Mouse (Mus musculus) lung, adult 2 months (tissue): ENCODE measurements at regions not wholly inside any gene's neighbourhood (a gene's known extent, or its start where the extent isn't known, plus 50 kb on each side); places are given as distances from the start of the nearest gene placed in this dataset.

Experiments used
- DNase-seq: peaks from one replicate; pipeline ENCODE4 v3.0.0; 2022
- H3K4me1 ChIP-seq: fragments of 200-500 bp; 2 replicates; pipeline ENCODE4 v1.6.1; 2011; ENCODE audit warnings: low read length; ENCODE audit not compliant: control insufficient read depth, insufficient read depth
- H3K4me3 ChIP-seq: fragments of 200-500 bp; replicated peaks from 2 replicates; pipeline ENCODE3; 2011; ENCODE audit warnings: low read depth, mild to moderate bottlenecking, control low read depth, low read length; ENCODE audit errors: extremely low read depth
- CTCF ChIP-seq: fragments of 200-500 bp; IDR thresholded peaks from 2 replicates; pipeline ENCODE4 v1.5.1; 2011; ENCODE audit warnings: mild to moderate bottlenecking, low read length, control low read depth; ENCODE audit not compliant: insufficient read depth
- POLR2A ChIP-seq: fragments of 200-500 bp; IDR thresholded peaks from 2 replicates; pipeline ENCODE4 v1.6.1; 2011; ENCODE audit warnings: low read depth, mild to moderate bottlenecking, control low read depth, low read length, borderline replicate concordance; ENCODE audit errors: extremely low read depth
- WGBS: fragments of 180-500 bp; shearing (Covaris S2); methylation state at CpG from one replicate; pipeline ENCODE4 v1.1.7; 2018; 5-methylcytosine and 5-hydroxymethylcytosine counted together

GRCm38 (mm10) chr7:83329809-83330412, 254.8 kb upstream of the Tmc3 start:
- WGBS, result 81% methylated on average over 5 of the region's 5 CpGs
- no peak overlapping the region for H3K4me3 ChIP-seq
- no peak for DNase-seq
- no peaks in the 10 kb centered on the region for H3K4me1 ChIP-seq
- TF ChIP-seq POLR2A (no peak), CTCF (no peak)

- Histone ChIP-seq H3K4me1 (no peaks in the 10 kb centered on the region), H3K4me3 (no peak overlapping the region)
- WGBS, result 46% methylated on average over 5 of the region's 5 CpGs
- no peak for DNase-seq
- no peak for TF ChIP-seq POLR2A
- TF ChIP-seq CTCF, result no peak
Observed at GRCm38 (mm10) chr7:83347103-83347754, 237.5 kb upstream of the Tmc3 start.

GRCm38 (mm10) chr7:83369191-83369590, 215.5 kb upstream of the Tmc3 start:
- no peak overlapping the region for H3K4me3 ChIP-seq
- H3K4me1 ChIP-seq, result no peaks in the 10 kb centered on the region
- TF ChIP-seq CTCF (no peak), POLR2A (no peak)
- 87% methylated on average over 3 of the region's 3 CpGs for WGBS
- no peak for DNase-seq

- no peak overlapping the region for H3K4me3 ChIP-seq
- H3K4me1 ChIP-seq, result no peaks in the 10 kb centered on the region
- 90% methylated on average over 6 of the region's 6 CpGs for WGBS
- TF ChIP-seq POLR2A, result no peak
- TF ChIP-seq CTCF, result no peak
- no peak for DNase-seq
Observed at GRCm38 (mm10) chr7:83369605-83370004, 215.1 kb upstream of the Tmc3 start.

- Histone ChIP-seq H3K4me1 (no peaks in the 10 kb centered on the region), H3K4me3 (no peak overlapping the region)
- TF ChIP-seq CTCF, result no peak
- no peak for TF ChIP-seq POLR2A
- 87% methylated on average over 1 of the region's 1 CpGs for WGBS
- DNase-seq, result no peak
Observed at GRCm38 (mm10) chr7:83376826-83377225, 207.9 kb upstream of the Tmc3 start.

- WGBS, result 68% methylated on average over 7 of the region's 7 CpGs
Observed at GRCm38 (mm10) chr7:83381381-83382181, 203.1 kb upstream of the Tmc3 start.

GRCm38 (mm10) chr7:83382803-83383363, 201.8 kb upstream of the Tmc3 start:
- TF ChIP-seq POLR2A (no peak), CTCF (no peak)
- Histone ChIP-seq H3K4me1 (no peaks in the 10 kb centered on the region), H3K4me3 (no peak overlapping the region)
- DNase-seq, result no peak
- WGBS, result 24% methylated on average over 8 of the region's 8 CpGs

More at GRCm38 (mm10) chr7:83381381-83382181, 203.1 kb upstream of the Tmc3 start:
- no peak for DNase-seq
- Histone ChIP-seq H3K4me1 (no peaks in the 10 kb centered on the region), H3K4me3 (no peak overlapping the region)
- TF ChIP-seq POLR2A, result no peak
- TF ChIP-seq CTCF, result no peak

- DNase-seq, result no peak
- H3K4me3 ChIP-seq, result no peak overlapping the region
- no peak for TF ChIP-seq POLR2A
- H3K4me1 ChIP-seq, result no peaks in the 10 kb centered on the region
- WGBS, result 75% methylated on average over 5 of the region's 5 CpGs
Observed at GRCm38 (mm10) chr7:83391388-83391787, 193.3 kb upstream of the Tmc3 start.

- 81% methylated on average over 2 of the region's 2 CpGs for WGBS
- H3K4me3 ChIP-seq, result no peak overlapping the region
- TF ChIP-seq POLR2A (no peak), CTCF (no peak)
- no peak for DNase-seq
- H3K4me1 ChIP-seq, result no peaks in the 10 kb centered on the region
Observed at GRCm38 (mm10) chr7:83392181-83392580, 192.5 kb upstream of the Tmc3 start.
